Mouse (Mus musculus) liver, postnatal 0 days (tissue): ENCODE results near the gene Srebf1. TPM values are rescaled to one million over a fixed set of nuclear protein-coding genes. Genes with fewer than 3 reads are reported as not detected.

ENCODE experiments used
- ATAC-seq: fragments of 200-750 bp; cut with Nextera tagmentation; 2 replicates; pipeline ENCODE4 v1.8.0; 2017; ENCODE audit warnings: mild to moderate bottlenecking, moderate library complexity
- DNase-seq: peaks from one replicate; pipeline ENCODE4 v3.0.0-alpha.2; 2016
- H3K27ac ChIP-seq: fragments of 300-500 bp; sonication (generic); 2 replicates; pipeline ENCODE4 v1.5.1; 2014; ENCODE audit warnings: antibody characterized with exemption, moderate library complexity, mild to moderate bottlenecking, low read depth
- H3K27me3 ChIP-seq: fragments of 300-500 bp; sonication (generic); 2 replicates; pipeline ENCODE4 v1.6.1; 2014; ENCODE audit warnings: low read length, control low read depth, mixed read lengths; ENCODE audit not compliant: insufficient read depth
- H3K36me3 ChIP-seq: fragments of 300-500 bp; sonication (generic); replicated peaks from 2 replicates; pipeline ENCODE4 v1.6.1; 2014; ENCODE audit warnings: mild to moderate bottlenecking, control low read depth, low read length, moderate library complexity, mixed read lengths; ENCODE audit not compliant: insufficient read depth
- H3K4me1 ChIP-seq: fragments of 300-500 bp; sonication (generic); 2 replicates; pipeline ENCODE4 v1.6.1; 2014; ENCODE audit warnings: antibody characterized with exemption, mild to moderate bottlenecking, control low read depth; ENCODE audit not compliant: insufficient read depth
- H3K4me2 ChIP-seq: fragments of 300-500 bp; sonication (generic); 2 replicates; pipeline ENCODE4 v1.6.1; 2014; ENCODE audit warnings: low read depth, mild to moderate bottlenecking, low read length, moderate library complexity, mixed read lengths
- H3K4me3 ChIP-seq: fragments of 300-500 bp; sonication (generic); 2 replicates; pipeline ENCODE4 v1.5.1; 2014; ENCODE audit warnings: low read depth, low read length
- H3K9ac ChIP-seq: fragments of 300-500 bp; sonication (generic); replicated peaks from 2 replicates; pipeline ENCODE4 v1.6.1; 2014; ENCODE audit warnings: mild to moderate bottlenecking, moderate library complexity
- H3K9me3 ChIP-seq: fragments of 300-500 bp; sonication (generic); 2 replicates; pipeline ENCODE4 v1.6.1; 2016; ENCODE audit warnings: mild to moderate bottlenecking, control low read depth, low read length, mixed read lengths
- CTCF ChIP-seq: sonication (generic); IDR thresholded peaks from 2 replicates; pipeline ENCODE4 v1.5.1; 2016; ENCODE audit warnings: antibody characterized with exemption, low read depth
- EP300 ChIP-seq: IDR thresholded peaks from 2 replicates; pipeline ENCODE4 v1.6.1; 2016; ENCODE audit warnings: antibody characterized with exemption, low read depth, mild to moderate bottlenecking
- WGBS: fragments of 180-500 bp; shearing (Covaris S2); extraction: QIAGEN DNeasy Blood & Tissue Kit; methylation state at CpG from one replicate; pipeline ENCODE4 v1.1.7; 2014; ENCODE audit not compliant: insufficient replicate concordance; 5-methylcytosine and 5-hydroxymethylcytosine counted together
- polyA plus RNA-seq: library from polyadenylated mRNA; unstranded; fragments of >200 nt; fragmentation: Nextera tagmentation; extraction: Ambion mirVana; gene quantifications from 2 replicates; pipeline ENCODE4 v1.2.1, GENCODE M21; 2015

Srebf1 gene
- polyA plus RNA-seq, 1 experiment from 2014 or later: 21.4 TPM

DNA sequence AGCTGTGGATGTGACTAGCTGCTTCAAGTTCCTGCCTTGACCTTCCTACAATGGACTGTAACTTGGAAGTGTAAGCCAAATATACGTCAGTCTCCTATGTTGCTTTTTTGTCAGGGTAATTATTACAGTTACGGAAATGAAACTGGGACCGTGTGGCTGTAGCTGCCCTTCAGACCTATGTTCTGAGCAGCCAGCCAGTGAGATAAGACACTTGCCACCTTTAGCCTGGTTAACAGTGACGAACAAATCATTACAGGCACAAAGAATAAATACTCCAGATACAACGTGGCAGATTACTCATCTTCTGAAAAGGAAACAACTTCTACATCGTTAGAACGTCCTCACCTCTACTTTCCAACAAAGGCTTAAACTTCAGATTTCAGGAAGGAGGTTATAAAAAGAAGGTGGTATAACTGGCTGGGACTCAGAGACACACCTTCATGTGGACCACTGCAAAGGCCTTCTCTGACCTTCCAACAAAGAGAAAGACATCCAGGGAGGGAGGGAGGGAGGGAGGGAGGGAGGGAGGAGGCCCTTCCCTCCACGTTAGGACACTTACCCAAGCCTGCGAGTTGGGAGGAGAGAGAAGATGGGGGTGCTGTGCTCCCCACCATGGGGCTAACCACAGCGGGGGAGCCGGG, 22.2 kb upstream of the Srebf1 start:
- WGBS: 70% methylated on average over 11 of the region's 11 CpGs
- DNase-seq (no peak), ATAC-seq (peak; percentile 40; the same call in 1 of the 2 replicates)
- Histone ChIP-seq H3K27me3 (no peaks in the 10 kb centered on the region), H3K4me3 (no peak overlapping the region), H3K9ac (no peak overlapping the region), H3K4me1 (no peaks in the 10 kb centered on the region), H3K4me2 (no peak overlapping the region), H3K36me3 (peaks cover 7% of the 10 kb centered on the region; the same call in 1 of the 2 replicates), H3K9me3 (no peaks in the 10 kb centered on the region), H3K27ac (no peak overlapping the region)
- TF ChIP-seq EP300 (no peak), CTCF (no peak)

DNA sequence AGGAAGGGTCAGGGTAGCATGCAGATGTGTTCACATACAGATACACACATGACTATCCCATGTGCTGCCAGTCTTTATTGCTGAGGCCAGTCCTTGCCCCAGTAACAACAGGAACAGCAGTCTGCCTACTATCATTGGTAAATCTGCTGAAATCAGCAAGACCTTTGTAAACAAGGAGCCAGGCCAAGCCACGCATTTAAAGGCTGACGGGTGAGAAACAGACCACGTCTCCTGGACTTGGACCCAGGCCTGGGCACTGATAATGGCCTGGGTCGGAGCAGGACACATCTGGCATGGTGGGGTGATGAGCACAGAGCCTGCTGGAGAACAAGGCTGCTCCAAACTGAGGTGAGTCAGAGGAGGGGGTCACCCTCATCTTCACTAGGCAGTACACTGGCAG, 18.1 kb upstream of the Srebf1 start:
- H3K4me3 ChIP-seq: no peak overlapping the region
- ATAC-seq (no peak), DNase-seq (no peak)
- no peak overlapping the region for H3K4me2 ChIP-seq
- no peaks in the 10 kb centered on the region for H3K27me3 ChIP-seq
- H3K36me3 ChIP-seq: peaks cover 7% of the 10 kb centered on the region; the same call in 1 of the 2 replicates
- 74% methylated on average over 4 of the region's 4 CpGs for WGBS
- no peaks in the 10 kb centered on the region for H3K4me1 ChIP-seq
- TF ChIP-seq CTCF: no peak
- no peak for TF ChIP-seq EP300
- no peak overlapping the region for H3K9ac ChIP-seq
- no peak overlapping the region for H3K27ac ChIP-seq
- no peaks in the 10 kb centered on the region for H3K9me3 ChIP-seq

DNA sequence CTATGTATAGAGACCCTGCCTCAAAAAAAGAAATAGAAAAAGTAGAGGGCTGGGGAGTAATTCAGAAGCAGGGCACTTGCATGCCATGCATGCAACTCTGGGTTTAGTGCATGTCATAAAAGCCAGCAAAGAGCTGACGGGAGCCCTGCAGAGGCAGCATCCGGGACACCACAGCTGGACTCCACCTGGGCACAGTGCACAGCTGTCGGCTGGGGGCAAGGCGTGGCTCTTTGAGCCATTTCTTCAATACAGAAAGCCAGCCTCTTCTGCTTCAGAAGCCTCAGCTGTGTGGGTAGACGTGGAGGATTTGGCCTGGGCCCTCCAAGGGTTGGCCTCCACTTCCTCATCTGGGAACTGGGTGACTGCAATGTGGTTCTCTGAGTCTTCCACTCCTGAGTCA, 13.0 kb upstream of the Srebf1 start:
- no peak for ATAC-seq
- Histone ChIP-seq H3K27ac (no peak overlapping the region), H3K9ac (no peak overlapping the region), H3K36me3 (peaks cover 3% of the 10 kb centered on the region; the same call in 1 of the 2 replicates), H3K4me3 (no peak overlapping the region), H3K4me2 (no peak overlapping the region), H3K27me3 (no peaks in the 10 kb centered on the region), H3K9me3 (no peaks in the 10 kb centered on the region), H3K4me1 (no peaks in the 10 kb centered on the region)
- no peak for TF ChIP-seq CTCF
- no peak for DNase-seq
- 71% methylated on average over 5 of the region's 5 CpGs for WGBS

DNA sequence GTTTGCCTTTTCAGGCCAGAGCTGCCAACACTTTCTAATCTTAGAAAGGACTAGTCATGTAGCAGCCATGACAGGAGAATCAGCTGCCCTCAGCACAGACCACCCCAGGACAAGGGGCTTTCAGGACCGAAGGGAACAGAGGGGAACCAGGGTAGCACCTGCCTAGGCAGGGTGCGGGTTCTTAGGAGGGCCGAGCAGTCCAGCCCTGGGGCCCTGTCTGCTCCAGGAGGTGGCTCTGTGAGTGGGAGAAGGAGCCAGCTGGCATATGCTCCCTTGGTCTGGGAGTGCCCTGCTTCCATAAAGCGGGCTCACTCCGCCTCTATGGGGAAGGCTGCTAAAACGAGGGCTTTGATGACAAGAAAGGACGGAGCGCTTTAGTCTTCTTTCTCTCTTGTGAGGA, 10.9 kb upstream of the Srebf1 start:
- Histone ChIP-seq H3K36me3 (no peaks in the 10 kb centered on the region), H3K4me3 (no peak overlapping the region), H3K27me3 (no peaks in the 10 kb centered on the region), H3K4me1 (peaks cover 4% of the 10 kb centered on the region; the same call in 1 of the 2 replicates), H3K27ac (no peak overlapping the region), H3K9me3 (no peaks in the 10 kb centered on the region), H3K4me2 (no peak overlapping the region), H3K9ac (no peak overlapping the region)
- no peak for ATAC-seq
- DNase-seq: no peak
- TF ChIP-seq EP300 (no peak), CTCF (no peak)
- WGBS: 87% methylated on average over 8 of the region's 8 CpGs

DNA sequence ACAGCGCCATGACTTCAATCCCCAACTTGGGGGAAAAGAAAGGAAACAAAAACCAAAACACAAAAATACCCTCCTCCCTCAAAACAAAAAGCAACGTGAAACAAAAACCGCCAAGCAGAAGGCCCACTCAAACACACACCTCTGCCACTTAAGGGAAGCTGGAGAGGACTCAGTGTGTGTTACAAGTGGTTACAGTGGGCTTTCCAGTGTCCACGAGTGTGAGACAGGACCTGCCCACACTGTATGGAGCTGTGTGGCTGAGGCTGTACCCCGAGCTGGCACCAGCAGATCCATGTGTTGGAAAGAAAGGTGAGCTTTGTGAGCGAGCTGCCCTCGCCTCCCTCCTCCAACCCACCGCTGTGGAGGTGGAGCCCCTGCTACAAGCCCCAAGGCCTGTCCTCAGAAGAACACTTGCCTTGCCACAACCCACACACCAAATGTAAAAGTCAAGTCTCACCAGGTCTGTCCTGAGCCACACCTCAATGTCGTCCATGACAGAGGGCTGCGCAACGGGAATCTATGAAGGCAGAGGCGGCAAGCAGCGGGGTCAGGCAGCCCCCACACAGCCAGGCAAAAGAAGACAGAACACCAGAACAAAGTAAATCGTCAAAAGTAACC, 10.2 kb upstream of the Srebf1 start:
- Histone ChIP-seq H3K9me3 (no peaks in the 10 kb centered on the region), H3K9ac (no peak overlapping the region), H3K27me3 (no peaks in the 10 kb centered on the region), H3K27ac (no peak overlapping the region), H3K4me3 (no peak overlapping the region), H3K4me1 (peaks cover 4% of the 10 kb centered on the region; the same call in 1 of the 2 replicates), H3K4me2 (no peak overlapping the region), H3K36me3 (no peaks in the 10 kb centered on the region)
- no peak for ATAC-seq
- WGBS: 77% methylated on average over 14 of the region's 14 CpGs
- TF ChIP-seq EP300 (no peak), CTCF (no peak)
- DNase-seq: no peak

DNA sequence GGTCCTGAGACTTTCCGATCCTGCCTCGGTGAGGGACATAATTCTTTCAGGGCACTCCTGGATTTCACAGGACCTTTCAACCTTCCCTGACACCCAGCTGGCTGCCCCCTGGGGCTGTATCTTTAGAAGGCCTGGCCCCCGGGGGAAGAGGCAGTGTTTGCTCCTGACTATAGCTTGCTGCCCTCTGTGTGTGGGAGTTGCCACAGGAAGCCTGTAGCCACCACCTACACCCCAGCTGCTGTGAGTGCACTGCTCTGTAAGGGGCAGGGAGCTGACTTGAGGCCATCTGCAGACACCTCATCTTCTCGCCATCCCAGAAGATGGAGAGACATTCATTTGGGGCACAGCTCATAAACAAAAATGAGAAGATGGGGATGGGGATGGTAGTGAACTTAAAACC, 9.6 kb upstream of the Srebf1 start:
- Histone ChIP-seq H3K4me3 (no peak overlapping the region), H3K9me3 (no peaks in the 10 kb centered on the region), H3K36me3 (no peaks in the 10 kb centered on the region), H3K4me1 (peaks cover 4% of the 10 kb centered on the region; the same call in 1 of the 2 replicates), H3K9ac (no peak overlapping the region), H3K27ac (no peak overlapping the region), H3K4me2 (no peak overlapping the region), H3K27me3 (no peaks in the 10 kb centered on the region)
- DNase-seq (no peak), ATAC-seq (no peak)
- WGBS: 53% methylated on average over 4 of the region's 4 CpGs
- TF ChIP-seq EP300 (no peak), CTCF (no peak)
